Mouse (Mus musculus): ENCODE measurements around the gene Lipo4. TPM values are rescaled to one million over a fixed set of nuclear protein-coding genes. Genes with fewer than 3 reads are reported as not detected.
"Not testable (repeated sequence)": the region's sequence is repeated elsewhere in the genome, so short reads cannot be mapped to it uniquely, and the experiment has no call there.

Lipo4 gene
- not detected in 2 replicates for polyA plus RNA-seq (2016; fragmentation: Nextera tagmentation; extraction: Ambion mirVana)

GRCm38 (mm10) chr19:33517680-33518079 lies at the start of gene Lipo4:
Lipo4 (minus strand) TSS chr19:33517780.
- Histone ChIP-seq H3K27me3 (no peaks in the 10 kb centered on the region), H3K4me2 (replicated peaks) (no peak within 1 kb of the TSS), H3K9me3 (no peaks in the 10 kb centered on the region), H3K36me3 (no peaks in the 10 kb centered on the region), H3K4me1 (no peaks in the 10 kb centered on the region), H3K4me3 (no peak within 1 kb of the TSS), H3K9ac (replicated peaks) (no peak within 1 kb of the TSS), H3K27ac (replicated peaks) (no peak within 1 kb of the TSS)
- ATAC-seq (ENCODE audit: low FRiP score, low read depth): no peak

- H3K27ac ChIP-seq (replicated peaks); H3K9ac ChIP-seq (replicated peaks); H3K4me3 ChIP-seq; ATAC-seq (ENCODE audit: low FRiP score, low read depth); H3K27me3 ChIP-seq; H3K9me3 ChIP-seq; H3K4me1 ChIP-seq; H3K4me2 ChIP-seq (replicated peaks); H3K36me3 ChIP-seq: not testable (repeated sequence)
- 32% methylated on average over 4 of the region's 4 CpGs for WGBS
Observed at GRCm38 (mm10) chr19:33456426-33456825, 61.2 kb downstream of the Lipo4 start.

- Histone ChIP-seq H3K27ac (replicated peaks) (no peak overlapping the region), H3K9me3 (0 out of 2 replicates have a peak, but pooled peaks cover 11% of the 10 kb centered on the region), H3K4me3 (no peak overlapping the region), H3K4me2 (replicated peaks) (no peak overlapping the region), H3K36me3 (no peaks in the 10 kb centered on the region), H3K4me1 (no peaks in the 10 kb centered on the region), H3K27me3 (no peaks in the 10 kb centered on the region), H3K9ac (replicated peaks) (no peak overlapping the region)
- ATAC-seq (ENCODE audit: low FRiP score, low read depth): no peak
- WGBS: 69% methylated on average over 4 of the region's 4 CpGs
Observed at GRCm38 (mm10) chr19:33453725-33454124, 63.9 kb downstream of the Lipo4 start.

Other genes starting within 250 kb of the Lipo4 start
- gene Rnls, start 125.5 kb downstream of the Lipo4 start, polyA plus RNA-seq (2016; fragmentation: Nextera tagmentation; extraction: Ambion mirVana): 7.7 and 8.2 TPM in 2 replicates
- gene Gm8978, start 107.5 kb upstream of the Lipo4 start, polyA plus RNA-seq (2016; fragmentation: Nextera tagmentation; extraction: Ambion mirVana): not detected in 2 replicates
- 0.92 TPM in 1 of 2 replicates, not detected in the other for gene Lipo2, start 233.6 kb upstream of the Lipo4 start, polyA plus RNA-seq (2016; fragmentation: Nextera tagmentation; extraction: Ambion mirVana)
- gene Lipo3, start 244.2 kb upstream of the Lipo4 start, polyA plus RNA-seq (2016; fragmentation: Nextera tagmentation; extraction: Ambion mirVana): 14.1 and 14.2 TPM in 2 replicates